Mouse (Mus musculus): ENCODE measurements around the gene Psat1.
A peak's percentile ranks its signal among the peaks of the same experiment; 100 is the strongest.

Psat1 gene

DNA sequence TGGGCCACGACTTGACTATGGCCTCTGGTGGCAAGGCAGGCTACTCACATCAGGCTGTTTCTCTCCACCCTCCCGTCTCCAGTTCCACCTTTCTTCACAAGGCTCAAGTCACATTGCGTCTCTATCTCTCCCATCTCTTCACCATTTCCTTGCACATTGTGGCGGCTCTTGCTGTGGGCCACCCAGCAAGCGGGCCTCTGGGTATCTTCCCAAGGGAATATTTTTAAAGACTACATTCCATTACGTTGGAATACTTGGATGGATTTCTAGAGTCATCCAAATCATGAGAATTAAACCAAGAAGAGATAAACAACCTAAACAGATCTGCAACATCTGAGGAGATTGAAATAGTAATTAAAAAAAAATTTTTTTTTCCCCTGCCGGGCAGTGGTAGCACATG is at the start of gene Psat1:
Gene Psat1, minus strand, starts transcription at position 101 of the 400 bp plus-strand sequence.
- DNase-seq (ENCODE audit: low spot score): no peak

DNA sequence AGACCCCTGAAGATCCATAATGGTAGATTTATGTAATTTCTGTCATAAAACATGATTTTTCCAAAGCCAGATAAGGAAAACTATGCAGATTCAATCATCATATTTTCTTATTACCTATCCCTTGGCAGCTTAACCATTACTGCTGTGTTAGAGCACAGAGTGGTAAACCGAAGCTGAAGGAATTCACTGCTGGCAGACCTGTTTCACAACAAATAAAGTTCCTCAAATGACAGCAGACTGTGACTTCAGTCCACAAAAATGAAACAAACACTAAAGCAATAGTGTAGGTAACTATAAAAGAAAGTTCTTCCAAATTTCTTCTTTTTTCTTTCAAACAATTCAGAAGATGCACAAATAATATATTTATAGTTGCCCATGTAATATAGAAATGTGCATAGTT is 43.0 kb upstream of the Psat1 start:
- DNase-seq (ENCODE audit: low spot score): no peak

DNA sequence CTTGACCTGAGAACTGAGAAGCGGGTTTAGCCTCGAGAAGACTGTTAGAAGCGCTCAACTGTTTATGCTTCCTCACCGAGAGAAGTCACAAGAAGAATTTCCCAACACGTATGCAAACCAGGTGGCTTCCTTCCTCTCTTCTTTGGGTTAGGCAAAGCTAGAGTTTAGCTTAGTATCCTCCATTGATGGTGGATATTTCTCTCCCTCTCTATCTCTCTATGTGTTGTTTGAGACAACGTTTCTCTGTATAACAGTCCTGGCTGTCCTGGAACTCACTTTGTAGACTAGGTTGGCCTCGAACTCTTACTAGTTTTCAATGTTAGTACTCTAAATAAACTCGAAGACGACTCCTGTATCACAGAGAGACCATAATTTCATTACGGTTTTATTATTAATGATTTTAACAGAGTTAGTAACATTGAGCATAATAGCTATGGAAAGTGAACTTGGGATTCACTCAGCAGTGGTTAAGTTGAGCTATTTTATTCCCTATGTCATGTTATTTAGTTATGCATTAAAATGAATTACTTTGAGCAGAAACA is 38.1 kb upstream of the Psat1 start:
- DNase-seq (ENCODE audit: low spot score): no peak

- DNase-seq (ENCODE audit: low spot score): peak; percentile 92
Observed at GRCm38 (mm10) chr19:15984449-15985171, 37.5 kb upstream of the Psat1 start, which contains the start of gene Cep78. Gene Cep78 (minus strand): TSS chr19:15984989.

GRCm38 (mm10) chr19:15983739-15984344 is 36.7 kb upstream of the Psat1 start:
- no peak for DNase-seq (ENCODE audit: low spot score)

GRCm38 (mm10) chr19:15982926-15983738 is 36.0 kb upstream of the Psat1 start:
- DNase-seq (ENCODE audit: low spot score): no peak

DNA sequence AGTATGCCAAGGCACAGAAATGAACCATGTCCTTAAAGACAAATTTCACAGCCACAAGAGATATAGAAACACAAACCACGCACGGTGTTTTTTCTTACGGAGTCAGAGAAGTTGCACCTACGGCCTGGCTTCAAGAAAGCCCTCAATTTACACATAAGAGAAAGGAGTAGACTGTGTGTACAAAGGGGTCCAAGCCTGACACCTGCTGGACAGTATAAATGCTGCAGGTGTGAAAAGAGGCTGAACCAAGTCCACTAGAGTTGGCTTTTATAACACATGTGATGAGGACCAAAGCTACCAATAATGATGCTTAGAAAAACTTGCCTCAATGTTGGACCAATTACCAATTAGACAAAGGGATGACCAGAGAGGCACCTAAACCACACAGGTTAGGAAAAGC is 34.7 kb upstream of the Psat1 start:
- DNase-seq (ENCODE audit: low spot score): peak; percentile 84

GRCm38 (mm10) chr19:15973365-15973764 is 26.2 kb upstream of the Psat1 start:
- no peak for DNase-seq (ENCODE audit: low spot score)

- DNase-seq (ENCODE audit: low spot score): peak; percentile 87
Observed at GRCm38 (mm10) chr19:15965082-15965481, 17.9 kb upstream of the Psat1 start.

- no peak for DNase-seq (ENCODE audit: low spot score)
Observed at GRCm38 (mm10) chr19:15964533-15964932, 17.4 kb upstream of the Psat1 start.

DNA sequence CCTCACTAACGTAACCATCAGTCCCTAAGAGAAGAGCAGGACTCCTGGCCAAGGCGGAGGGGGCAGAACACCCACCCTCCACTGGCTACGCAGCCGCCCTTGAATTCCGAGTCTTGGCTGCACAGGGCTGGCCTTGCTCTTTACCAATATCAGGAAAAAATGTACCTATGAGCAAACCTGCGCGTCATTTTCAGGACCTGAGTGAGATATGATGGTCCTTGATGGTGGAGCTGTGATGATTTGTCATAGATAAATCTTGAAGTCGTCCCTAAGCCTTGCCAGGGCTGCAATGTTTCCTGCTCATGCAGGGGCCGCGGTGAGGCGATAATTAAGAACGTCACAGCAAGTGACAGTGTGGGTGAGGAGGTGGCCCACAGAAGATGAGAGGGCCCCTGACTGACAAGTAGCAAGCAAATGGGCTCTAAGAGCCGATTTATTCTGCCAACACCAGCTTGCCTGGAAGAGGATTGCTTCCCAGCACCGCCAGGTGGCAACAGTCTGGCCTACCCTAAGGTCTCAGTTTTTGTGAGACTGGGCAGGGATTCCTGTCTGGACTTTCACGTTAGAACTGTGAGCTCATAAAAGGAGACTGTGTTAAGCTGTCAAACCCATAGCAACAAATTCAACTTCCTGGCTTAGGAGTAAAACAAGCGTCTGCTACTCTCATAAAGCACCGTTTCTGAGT is 16.0 kb upstream of the Psat1 start:
- no peak for DNase-seq (ENCODE audit: low spot score)

DNA sequence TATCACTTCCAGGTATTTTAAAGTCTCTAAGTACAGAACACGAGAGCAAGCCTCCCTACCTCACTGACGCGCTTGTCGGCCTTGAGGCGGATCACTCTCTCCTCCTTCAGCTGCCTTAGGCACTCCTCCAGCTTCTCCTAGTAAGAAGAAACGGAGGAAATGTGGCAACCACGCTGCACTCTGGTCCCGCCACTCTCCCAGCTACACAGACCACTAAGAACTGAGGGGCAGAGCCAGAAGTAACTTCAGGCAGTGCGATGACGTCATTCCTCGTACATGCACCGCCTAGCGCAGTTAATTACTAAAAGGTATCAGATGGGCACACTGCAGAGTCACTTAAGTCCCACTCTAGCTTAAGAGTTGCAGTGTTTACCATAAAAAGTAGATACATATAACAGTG is 15.2 kb upstream of the Psat1 start:
- DNase-seq (ENCODE audit: low spot score): no peak

DNA sequence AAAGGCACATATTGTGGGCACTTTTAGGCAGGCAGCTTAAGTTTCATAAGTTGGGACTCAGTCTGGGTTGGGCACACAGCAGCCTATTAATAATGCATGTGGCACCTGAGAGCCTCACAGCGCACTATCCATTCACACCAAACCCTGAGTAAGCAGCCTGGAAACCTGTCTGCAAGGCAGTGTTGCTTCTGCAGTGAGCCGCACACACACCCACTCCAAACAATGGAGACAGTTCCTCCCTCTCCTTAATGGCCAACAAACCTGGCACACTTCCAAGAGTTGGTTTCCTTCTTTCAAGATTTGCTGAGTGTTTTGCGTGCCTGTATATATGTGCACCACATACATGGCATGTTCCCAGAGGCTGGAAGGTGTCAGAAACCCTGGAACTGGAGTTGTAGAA is 3.1 kb upstream of the Psat1 start:
- DNase-seq (ENCODE audit: low spot score): no peak

DNA sequence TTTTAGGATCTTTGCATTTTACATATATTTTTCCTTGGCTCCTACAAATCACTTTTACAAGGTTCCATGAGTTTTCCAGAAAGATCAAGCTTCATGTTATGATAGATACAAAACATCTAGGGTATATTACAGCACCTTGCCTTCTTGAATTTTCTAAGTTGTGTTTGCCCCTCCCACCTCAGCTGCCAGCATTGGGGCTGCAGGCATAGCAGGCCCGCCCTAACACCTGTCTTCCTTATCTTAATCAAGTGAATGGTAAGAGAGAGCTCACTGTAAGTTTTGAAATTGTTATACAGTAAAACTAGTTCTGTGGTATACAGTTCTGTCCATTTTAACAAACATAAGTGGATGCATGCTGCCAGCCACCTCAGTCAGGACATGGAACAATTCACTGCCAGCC is 1.7 kb upstream of the Psat1 start:
- no peak for DNase-seq (ENCODE audit: low spot score)

- DNase-seq (ENCODE audit: low spot score): no peak
Observed at GRCm38 (mm10) chr19:15948426-15948825, 1.3 kb upstream of the Psat1 start.

- peak; percentile 42 for DNase-seq (ENCODE audit: low spot score)
Observed at GRCm38 (mm10) chr19:15946663-15947062, 474 bp downstream of the Psat1 start.

DNA sequence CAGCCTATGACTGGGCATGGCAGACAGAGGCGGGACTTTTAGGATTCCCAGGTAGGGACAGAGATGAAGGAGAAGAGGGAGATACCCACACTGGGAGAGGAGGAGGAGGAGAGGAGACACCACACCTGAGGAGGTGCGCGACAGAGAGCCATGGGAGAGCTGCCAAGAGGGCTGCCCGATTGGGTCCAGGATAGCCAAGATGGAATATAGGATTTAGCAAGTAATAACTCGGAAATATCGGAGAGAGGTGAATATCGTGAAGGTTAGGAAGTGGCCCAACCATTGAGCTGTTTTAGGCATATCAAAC is 4.1 kb downstream of the Psat1 start:
- no peak for DNase-seq (ENCODE audit: low spot score)

- peak; percentile 71 for DNase-seq (ENCODE audit: low spot score)
Observed at GRCm38 (mm10) chr19:15942421-15943116, 4.6 kb downstream of the Psat1 start.

DNA sequence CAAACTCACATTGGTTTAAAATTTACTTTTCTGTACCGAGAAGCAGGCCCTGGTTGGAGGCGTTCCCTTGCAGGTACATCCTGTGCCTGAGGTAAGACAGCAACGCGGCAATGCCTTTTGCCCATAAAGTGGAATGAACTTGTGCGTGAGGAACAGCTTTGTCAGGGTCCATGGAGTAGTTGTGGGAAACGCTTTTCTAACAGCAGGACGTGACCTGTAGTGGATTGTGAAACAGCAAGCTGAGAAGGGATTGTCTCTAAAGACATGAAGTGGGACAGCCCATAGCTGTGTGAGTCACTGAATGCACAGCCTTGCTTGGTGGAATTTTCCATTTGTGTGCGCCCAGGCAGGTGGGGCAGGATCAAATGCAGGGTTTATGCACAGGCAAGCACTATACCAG is 5.7 kb downstream of the Psat1 start:
- DNase-seq (ENCODE audit: low spot score): peak; percentile 50

GRCm38 (mm10) chr19:15925719-15926045 is 21.5 kb downstream of the Psat1 start:
- peak; percentile 89 for DNase-seq (ENCODE audit: low spot score)

- peak; percentile 94 for DNase-seq (ENCODE audit: low spot score)
Observed at GRCm38 (mm10) chr19:15924866-15925718, 22.0 kb downstream of the Psat1 start.

All from adipocyte (in vitro differentiated cells).